27 mouse cellular contexts compared by ENCODE assay signal in the genomic region with DNA sequence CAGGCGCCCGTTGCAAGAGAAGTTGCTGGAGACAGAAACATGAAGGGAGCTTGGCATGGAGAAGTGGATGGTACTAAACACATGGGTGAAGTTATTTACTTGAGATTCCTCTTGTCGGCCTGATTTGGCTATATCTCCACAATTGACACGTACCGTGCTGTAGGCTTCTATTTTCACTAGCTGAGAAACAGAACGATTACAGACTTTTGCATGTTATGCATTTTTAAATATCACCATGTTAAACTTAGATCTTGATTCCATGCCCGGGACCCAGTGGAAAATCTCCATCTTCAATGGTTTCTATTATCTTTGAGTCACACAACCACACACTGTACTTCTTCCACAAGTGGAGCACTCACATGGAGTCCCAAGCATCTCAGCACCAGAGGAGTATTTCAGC.
DNase-seq lines count a peak whose midpoint lies in the region; ATAC-seq lines count a peak whose summit lies in the region.
"Had no signal": no experiment of that assay in that cellular context is flagged by ENCODE, and none has a peak within 500 bp of the region (broad histone marks: within the 10 kb centered on the region; RNA-seq: fewer than 3 reads in every experiment).

No protein-coding gene starts in this region.

- ATAC-seq in hindbrain, embryonic 16.5 days, result no peak
- no peak for ATAC-seq in hindbrain, embryonic 14.5 days (ENCODE audit: low FRiP score)
- ATAC-seq: activated CD4-positive, CD25-positive, alpha-beta regulatory T cell, adult 4 months; forebrain, embryonic 15.5 days; intestine, postnatal 0 days had no signal

- intact Hi-C loops in left cerebral cortex, postnatal 25 days (cut with DNase I), result no loop called here

- no peaks in the 10 kb centered on the region for H3K27me3 ChIP-seq in hindbrain, embryonic 16.5 days (replicated peaks; ENCODE audit: control insufficient read depth, insufficient read depth, low read length)
- no peaks in the 10 kb centered on the region for H3K27me3 ChIP-seq in hindbrain, embryonic 14.5 days (ENCODE audit: control insufficient read depth, insufficient read depth, low read length)
- H3K27me3 ChIP-seq: embryonic facial prominence, embryonic 13.5 days; forebrain, embryonic 15.5 days; heart, embryonic 12.5 days; limb, embryonic 13.5 days; liver, embryonic 13.5 days; stomach, embryonic 15.5 days had no signal

- H3K4me3 ChIP-seq in hindbrain, embryonic 16.5 days (ENCODE audit: low read length), result no peak overlapping the region
- no peak overlapping the region for H3K4me3 ChIP-seq in hindbrain, embryonic 14.5 days (replicated peaks; ENCODE audit: low read length)
- H3K4me3 ChIP-seq: embryonic facial prominence, embryonic 13.5 days; forebrain, embryonic 15.5 days; heart, embryonic 12.5 days; hindbrain, embryonic 10.5 days; layer of hippocampus, adult 2 months; limb, embryonic 13.5 days; liver, embryonic 13.5 days; stomach, embryonic 15.5 days had no signal

- WGBS in hindbrain, embryonic 16.5 days, result 92% methylated on average over 7 of the region's 7 CpGs
- WGBS in hindbrain, embryonic 14.5 days, result 96% methylated on average over 7 of the region's 7 CpGs

- H3K4me2 ChIP-seq in hindbrain, embryonic 16.5 days (ENCODE audit: low read length), result no peak overlapping the region
- no peak overlapping the region for H3K4me2 ChIP-seq in hindbrain, embryonic 14.5 days (replicated peaks)
- H3K4me2 ChIP-seq: embryonic facial prominence, embryonic 13.5 days; forebrain, embryonic 15.5 days; heart, embryonic 12.5 days; limb, embryonic 13.5 days; liver, embryonic 13.5 days; midbrain, embryonic 11.5 days; stomach, embryonic 15.5 days had no signal

- H3K9me3 ChIP-seq in hindbrain, embryonic 16.5 days (ENCODE audit: control insufficient read depth, low read length), result no peaks in the 10 kb centered on the region
- no peaks in the 10 kb centered on the region for H3K9me3 ChIP-seq in hindbrain, embryonic 14.5 days (ENCODE audit: control insufficient read depth, low read length)
- H3K9me3 ChIP-seq: embryonic facial prominence, embryonic 13.5 days; forebrain, embryonic 15.5 days; heart, embryonic 12.5 days; hindbrain, embryonic 10.5 days; limb, embryonic 13.5 days; liver, embryonic 13.5 days; stomach, embryonic 15.5 days had no signal

- H3K9ac ChIP-seq in hindbrain, embryonic 16.5 days (ENCODE audit: low read depth, low read length), result no peak overlapping the region
- H3K9ac ChIP-seq in hindbrain, embryonic 14.5 days, result no peak overlapping the region
- H3K9ac ChIP-seq: embryonic facial prominence, embryonic 13.5 days; forebrain, embryonic 15.5 days; heart, embryonic 12.5 days; limb, embryonic 13.5 days; liver, embryonic 13.5 days; stomach, embryonic 15.5 days had no signal

- DNase-seq in brain, embryonic 18.5 days (ENCODE audit: low read depth, low spot score), result peak; percentile 32
- peak; percentile 10 to 15 for DNase-seq in frontal cortex, postnatal 10 days (ENCODE audit: low spot score in 2 of 2)
- DNase-seq in left cerebral cortex, postnatal 25 days (ENCODE audit: low spot score in 2 of 2), result peak; percentile 16 to 91
- peak; percentile 29 for DNase-seq in right cerebral cortex, postnatal 25 days
- DNase-seq in adrenal gland, postnatal 14 days, result no peak
- no peak for DNase-seq in hindbrain, embryonic 14.5 days (ENCODE audit: low spot score)
- DNase-seq: adrenal gland, adult 8-10 months; cerebellum, adult 11 months; cerebellum, postnatal 14 days; heart, postnatal 10 days; kidney, postnatal 25 days; layer of hippocampus, postnatal 36 days; liver, embryonic 13.5 days; lung, adult 2 months; lung, postnatal 14 days; thymus, adult 18-20 months had no signal

- no peaks in the 10 kb centered on the region for H3K36me3 ChIP-seq in hindbrain, embryonic 16.5 days (ENCODE audit: control insufficient read depth, insufficient read depth, low read length)
- no peaks in the 10 kb centered on the region for H3K36me3 ChIP-seq in hindbrain, embryonic 14.5 days (replicated peaks; ENCODE audit: control insufficient read depth, insufficient read depth)
- H3K36me3 ChIP-seq: embryonic facial prominence, embryonic 13.5 days; forebrain, embryonic 15.5 days; heart, embryonic 12.5 days; hindbrain, embryonic 10.5 days; limb, embryonic 13.5 days; liver, embryonic 13.5 days; stomach, embryonic 15.5 days had no signal

- H3K27ac ChIP-seq in hindbrain, embryonic 16.5 days (ENCODE audit: low read depth, low read length), result no peak overlapping the region
- no peak overlapping the region for H3K27ac ChIP-seq in hindbrain, embryonic 14.5 days
- H3K27ac ChIP-seq: embryonic facial prominence, embryonic 13.5 days; forebrain, embryonic 15.5 days; hindbrain, embryonic 10.5 days; layer of hippocampus, adult 2 months; limb, embryonic 13.5 days; liver, embryonic 13.5 days; stomach, embryonic 15.5 days had no signal

- no peaks in the 10 kb centered on the region for H3K4me1 ChIP-seq in hindbrain, embryonic 16.5 days (ENCODE audit: control insufficient read depth, insufficient read depth, low read depth, low read length)
- no peaks in the 10 kb centered on the region for H3K4me1 ChIP-seq in hindbrain, embryonic 14.5 days (replicated peaks; ENCODE audit: control insufficient read depth, insufficient read depth, low read length)
- H3K4me1 ChIP-seq: heart, embryonic 12.5 days; liver, embryonic 13.5 days; stomach, embryonic 15.5 days had no signal

Comparison
In these comparisons a context has a peak if more than half of its experiments do, and no peak if none do; other contexts are left out.
1. DNase-seq: peak in brain, embryonic 18.5 days (single experiment), frontal cortex, postnatal 10 days (2 of 2), left cerebral cortex, postnatal 25 days (2 of 2) and right cerebral cortex, postnatal 25 days (single experiment); none in adrenal gland, postnatal 14 days (single experiment) and hindbrain, embryonic 14.5 days (single experiment).